Mouse (Mus musculus): Measurements from ENCODE around the gene Fnbp1. TPM values are rescaled to one million over a fixed set of nuclear protein-coding genes. Genes with fewer than 3 reads are reported as not detected.

Fnbp1 gene
- polyA plus RNA-seq, 1 experiment from 2014 or later = 30.5 TPM

- no peaks in the 10 kb centered on the region for H3K9me3 ChIP-seq (replicated peaks)
- peaks cover 45% of the 10 kb centered on the region for H3K4me1 ChIP-seq
- no peak overlapping the region for H3K4me2 ChIP-seq (replicated peaks)
- 35% methylated on average over 12 of the region's 12 CpGs for WGBS
- no peak overlapping the region for H3K9ac ChIP-seq
- no peak overlapping the region for H3K4me3 ChIP-seq (replicated peaks)
- peak overlapping the region; percentile 52 for H3K27ac ChIP-seq (replicated peaks)
- no peaks in the 10 kb centered on the region for H3K36me3 ChIP-seq
- no peaks in the 10 kb centered on the region for H3K27me3 ChIP-seq
- ATAC-seq (ENCODE audit: insufficient number of reproducible peaks, low FRiP score, low TSS enrichment, low read depth) = no peak
Measured at GRCm38 (mm10) chr2:31109960-31110548, 31.8 kb downstream of the Fnbp1 start.

GRCm38 (mm10) chr2:31108186-31108585 is 33.6 kb downstream of the Fnbp1 start:
- H3K9me3 ChIP-seq (replicated peaks) = no peaks in the 10 kb centered on the region
- WGBS = 66% methylated on average over 6 of the region's 6 CpGs
- ATAC-seq (ENCODE audit: insufficient number of reproducible peaks, low FRiP score, low TSS enrichment, low read depth) = no peak
- H3K27me3 ChIP-seq = no peaks in the 10 kb centered on the region
- peaks cover 44% of the 10 kb centered on the region for H3K4me1 ChIP-seq
- no peak overlapping the region for H3K9ac ChIP-seq
- no peak overlapping the region for H3K4me2 ChIP-seq (replicated peaks)
- peaks cover 4% of the 10 kb centered on the region; the same call in 1 of the 2 replicates for H3K36me3 ChIP-seq
- 0 out of 2 replicates have a peak overlapping the region, but pooled peaks have one; percentile 22 for H3K27ac ChIP-seq (replicated peaks)
- no peak overlapping the region for H3K4me3 ChIP-seq (replicated peaks)

GRCm38 (mm10) chr2:31106621-31107320 is 35.0 kb downstream of the Fnbp1 start:
- Histone ChIP-seq H3K4me3 (replicated peaks) (no peak overlapping the region), H3K9me3 (replicated peaks) (no peaks in the 10 kb centered on the region), H3K27me3 (no peaks in the 10 kb centered on the region), H3K27ac (replicated peaks) (0 out of 2 replicates have a peak overlapping the region, but pooled peaks have one; percentile 6), H3K4me1 (peaks cover 36% of the 10 kb centered on the region), H3K9ac (no peak overlapping the region), H3K36me3 (peaks cover 6% of the 10 kb centered on the region; the same call in 1 of the 2 replicates), H3K4me2 (replicated peaks) (no peak overlapping the region; the same call in 1 of the 2 replicates)
- WGBS = 37% methylated on average over 11 of the region's 11 CpGs
- peak; percentile 43; the same call in 1 of the 2 replicates for ATAC-seq (ENCODE audit: insufficient number of reproducible peaks, low FRiP score, low TSS enrichment, low read depth)

DNA sequence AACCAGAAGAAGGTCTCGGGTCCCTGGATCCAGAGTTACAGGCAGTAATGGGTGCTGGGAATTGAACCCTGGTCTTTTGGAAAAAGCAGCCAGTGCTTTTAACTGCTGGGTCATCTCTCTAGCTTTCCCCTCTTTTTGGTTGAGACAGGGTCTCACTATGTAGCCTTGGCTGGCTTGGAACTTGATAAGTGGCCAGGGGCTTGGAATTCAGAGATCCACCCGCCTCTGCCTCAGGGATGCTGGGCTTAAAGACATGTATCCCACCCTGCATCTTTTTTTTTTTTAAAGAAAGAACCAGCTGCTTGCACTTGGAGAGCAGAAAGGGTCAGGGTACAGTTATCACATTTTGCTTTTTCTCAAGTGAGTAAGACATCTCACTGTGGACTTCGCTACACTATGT is 35.8 kb downstream of the Fnbp1 start:
- ATAC-seq (ENCODE audit: insufficient number of reproducible peaks, low FRiP score, low TSS enrichment, low read depth) = no peak
- WGBS = 93% methylated on average over 3 of the region's 3 CpGs

DNA sequence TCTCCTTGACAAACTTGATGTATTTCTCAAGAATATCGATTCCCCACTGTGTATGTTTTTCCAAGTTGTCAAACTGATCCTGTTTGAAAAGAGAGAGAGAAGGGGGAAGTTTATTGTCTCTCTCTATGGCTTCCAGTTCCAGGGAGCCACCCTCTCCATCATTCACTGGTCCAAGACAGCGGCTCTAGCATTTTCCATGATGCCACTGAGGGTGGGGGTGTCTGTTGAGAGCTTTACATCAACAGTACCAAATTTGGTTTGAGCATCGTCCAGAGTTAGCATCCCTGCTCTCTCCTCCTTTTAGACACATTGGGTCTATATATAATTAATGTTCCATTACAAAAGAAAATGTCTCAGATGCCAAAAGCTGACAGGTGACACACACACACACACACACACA is 36.5 kb downstream of the Fnbp1 start:
- WGBS = 83% methylated on average over 3 of the region's 3 CpGs

More for the DNA sequence above, 35.8 kb downstream of the Fnbp1 start:
- Histone ChIP-seq H3K27ac (replicated peaks) (no peak overlapping the region), H3K9me3 (replicated peaks) (no peaks in the 10 kb centered on the region), H3K4me3 (replicated peaks) (no peak overlapping the region), H3K4me2 (replicated peaks) (no peak overlapping the region), H3K27me3 (no peaks in the 10 kb centered on the region), H3K36me3 (peaks cover 6% of the 10 kb centered on the region; the same call in 1 of the 2 replicates), H3K4me1 (peaks cover 35% of the 10 kb centered on the region), H3K9ac (no peak overlapping the region)

GRCm38 (mm10) chr2:31103321-31103720 is 38.5 kb downstream of the Fnbp1 start:
- no peak for ATAC-seq (ENCODE audit: insufficient number of reproducible peaks, low FRiP score, low TSS enrichment, low read depth)
- Histone ChIP-seq H3K27me3 (no peaks in the 10 kb centered on the region), H3K9me3 (replicated peaks) (no peaks in the 10 kb centered on the region), H3K36me3 (peaks cover 6% of the 10 kb centered on the region), H3K4me1 (peaks cover 25% of the 10 kb centered on the region), H3K27ac (replicated peaks) (no peak overlapping the region), H3K4me2 (replicated peaks) (no peak overlapping the region), H3K4me3 (replicated peaks) (no peak overlapping the region), H3K9ac (no peak overlapping the region)
- 73% methylated on average over 8 of the region's 8 CpGs for WGBS

More for the DNA sequence above, 36.5 kb downstream of the Fnbp1 start:
- Histone ChIP-seq H3K4me1 (peaks cover 31% of the 10 kb centered on the region), H3K27me3 (no peaks in the 10 kb centered on the region), H3K27ac (replicated peaks) (no peak overlapping the region), H3K4me3 (replicated peaks) (no peak overlapping the region), H3K4me2 (replicated peaks) (no peak overlapping the region), H3K36me3 (peaks cover 6% of the 10 kb centered on the region; the same call in 1 of the 2 replicates), H3K9ac (no peak overlapping the region), H3K9me3 (replicated peaks) (no peaks in the 10 kb centered on the region)
- no peak for ATAC-seq (ENCODE audit: insufficient number of reproducible peaks, low FRiP score, low TSS enrichment, low read depth)

DNA sequence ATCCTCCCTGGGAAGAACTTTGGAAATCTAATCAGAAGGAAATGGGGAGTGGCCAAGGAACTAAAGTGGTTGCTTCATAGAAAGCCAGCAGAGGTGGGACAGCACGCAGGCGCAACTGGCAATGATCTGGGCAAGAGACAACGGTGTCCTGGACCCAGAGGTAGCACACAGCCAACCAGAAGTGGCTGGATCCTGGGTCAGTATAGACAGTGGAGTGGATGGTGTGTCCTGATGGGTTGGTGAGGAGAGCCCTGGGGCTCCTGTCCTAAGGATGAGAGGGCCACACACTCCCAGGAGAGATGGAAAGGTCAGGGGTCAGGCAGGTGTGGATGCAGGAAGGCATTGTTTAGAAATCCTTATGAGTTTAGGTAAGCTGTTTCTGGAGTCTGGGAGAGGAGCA is 40.5 kb downstream of the Fnbp1 start:
- H3K36me3 ChIP-seq = peaks cover 11% of the 10 kb centered on the region
- no peak overlapping the region for H3K4me2 ChIP-seq (replicated peaks)
- H3K4me1 ChIP-seq = peaks cover 8% of the 10 kb centered on the region; the same call in 1 of the 2 replicates
- no peak overlapping the region for H3K9ac ChIP-seq
- no peak for ATAC-seq (ENCODE audit: insufficient number of reproducible peaks, low FRiP score, low TSS enrichment, low read depth)
- WGBS = 86% methylated on average over 3 of the region's 3 CpGs
- H3K27ac ChIP-seq (replicated peaks) = no peak overlapping the region
- H3K4me3 ChIP-seq (replicated peaks) = no peak overlapping the region
- no peaks in the 10 kb centered on the region for H3K27me3 ChIP-seq
- H3K9me3 ChIP-seq (replicated peaks) = no peaks in the 10 kb centered on the region

DNA sequence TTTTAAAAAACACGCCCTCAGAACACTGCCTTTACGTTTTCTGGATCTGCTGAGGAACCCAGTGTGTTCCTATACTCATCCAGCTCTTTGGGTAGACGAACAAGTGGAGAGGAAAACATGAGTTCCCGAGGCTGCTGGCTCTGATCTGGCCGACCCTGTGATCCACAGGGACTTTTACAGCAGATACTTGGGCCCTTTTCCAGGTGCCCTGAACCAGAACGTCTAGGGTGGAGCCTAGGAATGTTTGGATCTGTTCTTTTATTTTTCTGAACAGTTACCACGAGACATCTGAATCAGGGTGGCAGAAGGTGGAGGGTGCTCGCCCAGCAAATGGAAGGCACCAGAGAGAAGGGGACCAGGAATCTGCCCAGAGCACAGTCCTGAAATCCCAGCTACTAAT is 42.7 kb downstream of the Fnbp1 start:
- Histone ChIP-seq H3K27me3 (no peaks in the 10 kb centered on the region), H3K9me3 (replicated peaks) (no peaks in the 10 kb centered on the region), H3K4me1 (peaks cover 8% of the 10 kb centered on the region; the same call in 1 of the 2 replicates), H3K36me3 (peaks cover 19% of the 10 kb centered on the region), H3K4me3 (replicated peaks) (no peak overlapping the region), H3K27ac (replicated peaks) (no peak overlapping the region), H3K4me2 (replicated peaks) (no peak overlapping the region), H3K9ac (no peak overlapping the region)
- ATAC-seq (ENCODE audit: insufficient number of reproducible peaks, low FRiP score, low TSS enrichment, low read depth) = no peak
- WGBS = 69% methylated on average over 8 of the region's 8 CpGs

GRCm38 (mm10) chr2:31098616-31099015 is 43.2 kb downstream of the Fnbp1 start:
- H3K4me3 ChIP-seq (replicated peaks) = no peak overlapping the region
- no peak for ATAC-seq (ENCODE audit: insufficient number of reproducible peaks, low FRiP score, low TSS enrichment, low read depth)
- no peak overlapping the region for H3K9ac ChIP-seq
- H3K36me3 ChIP-seq = peaks cover 19% of the 10 kb centered on the region
- H3K27ac ChIP-seq (replicated peaks) = no peak overlapping the region
- H3K4me1 ChIP-seq = peaks cover 8% of the 10 kb centered on the region; the same call in 1 of the 2 replicates
- H3K9me3 ChIP-seq (replicated peaks) = no peaks in the 10 kb centered on the region
- 94% methylated on average over 11 of the region's 11 CpGs for WGBS
- no peaks in the 10 kb centered on the region for H3K27me3 ChIP-seq
- no peak overlapping the region for H3K4me2 ChIP-seq (replicated peaks)

GRCm38 (mm10) chr2:31097276-31097675 is 44.5 kb downstream of the Fnbp1 start:
- Histone ChIP-seq H3K36me3 (peaks cover 13% of the 10 kb centered on the region), H3K4me1 (peaks cover 8% of the 10 kb centered on the region; the same call in 1 of the 2 replicates), H3K27ac (replicated peaks) (no peak overlapping the region), H3K9ac (no peak overlapping the region), H3K4me2 (replicated peaks) (no peak overlapping the region), H3K4me3 (replicated peaks) (no peak overlapping the region), H3K9me3 (replicated peaks) (no peaks in the 10 kb centered on the region), H3K27me3 (no peaks in the 10 kb centered on the region)
- no peak for ATAC-seq (ENCODE audit: insufficient number of reproducible peaks, low FRiP score, low TSS enrichment, low read depth)
- WGBS = 61% methylated on average over 2 of the region's 2 CpGs

GRCm38 (mm10) chr2:31096119-31096518 is 45.7 kb downstream of the Fnbp1 start:
- WGBS = 79% methylated on average over 15 of the region's 15 CpGs
- H3K9me3 ChIP-seq (replicated peaks) = no peaks in the 10 kb centered on the region
- peaks cover 13% of the 10 kb centered on the region for H3K36me3 ChIP-seq
- no peak overlapping the region for H3K9ac ChIP-seq
- peaks cover 7% of the 10 kb centered on the region; the same call in 1 of the 2 replicates for H3K4me1 ChIP-seq
- no peak overlapping the region for H3K4me2 ChIP-seq (replicated peaks)
- no peak overlapping the region for H3K4me3 ChIP-seq (replicated peaks)
- no peaks in the 10 kb centered on the region for H3K27me3 ChIP-seq
- no peak for ATAC-seq (ENCODE audit: insufficient number of reproducible peaks, low FRiP score, low TSS enrichment, low read depth)
- H3K27ac ChIP-seq (replicated peaks) = no peak overlapping the region
